Mouse (Mus musculus) midbrain, postnatal 0 days (tissue): ENCODE results near the gene Fxr1. TPM values are rescaled to one million over a fixed set of nuclear protein-coding genes. Genes with fewer than 3 reads are reported as not detected.
"Not testable (repeated sequence)": the region's sequence is repeated elsewhere in the genome, so short reads cannot be mapped to it uniquely, and the experiment has no call there.

Source experiments
- ATAC-seq: fragments of 200-750 bp; cut with Nextera tagmentation; 2 replicates; pipeline ENCODE4 v1.8.0; 2017; ENCODE audit warnings: moderate number of reproducible peaks, mild to moderate bottlenecking, moderate TSS enrichment, moderate library complexity; ENCODE audit not compliant: low FRiP score
- DNase-seq: peaks from one replicate; pipeline ENCODE4 v3.0.0-alpha.2; 2015; ENCODE audit warnings: low spot score
- H3K27ac ChIP-seq: fragments of 300-500 bp; sonication (generic); 2 replicates; pipeline ENCODE4 v1.5.1; 2014; ENCODE audit warnings: low read depth, mild to moderate bottlenecking, low read length, mixed read lengths
- H3K27me3 ChIP-seq: fragments of 300-500 bp; sonication (generic); 2 replicates; pipeline ENCODE4 v1.6.1; 2014; ENCODE audit warnings: low read length, control low read depth, mixed read lengths; ENCODE audit not compliant: insufficient read depth
- H3K36me3 ChIP-seq: fragments of 300-500 bp; sonication (generic); 2 replicates; pipeline ENCODE4 v1.6.1; 2014; ENCODE audit warnings: low read length, control low read depth, mixed read lengths; ENCODE audit not compliant: insufficient read depth
- H3K4me1 ChIP-seq: fragments of 300-500 bp; sonication (generic); 2 replicates; pipeline ENCODE4 v1.6.1; 2014; ENCODE audit warnings: mild to moderate bottlenecking, control low read depth, antibody characterized with exemption, low read length, mixed read lengths; ENCODE audit not compliant: insufficient read depth
- H3K4me2 ChIP-seq: fragments of 300-500 bp; sonication (generic); 2 replicates; pipeline ENCODE4 v1.6.1; 2014; ENCODE audit warnings: low read depth, mild to moderate bottlenecking, low read length, mixed read lengths; ENCODE audit not compliant: poor library complexity, severe bottlenecking
- H3K4me3 ChIP-seq: fragments of 300-500 bp; sonication (generic); 2 replicates; pipeline ENCODE4 v1.5.1; 2014; ENCODE audit warnings: low read depth, mild to moderate bottlenecking, low read length, moderate library complexity
- H3K9ac ChIP-seq: fragments of 300-500 bp; sonication (generic); replicated peaks from 2 replicates; pipeline ENCODE4 v1.6.1; 2014; ENCODE audit warnings: mild to moderate bottlenecking, low read length, moderate library complexity, mixed read lengths; ENCODE audit not compliant: poor library complexity, severe bottlenecking
- H3K9me3 ChIP-seq: fragments of 300-500 bp; sonication (generic); 2 replicates; pipeline ENCODE4 v1.6.1; 2016; ENCODE audit warnings: low read length, control low read depth
- CTCF ChIP-seq: IDR thresholded peaks from 2 replicates; pipeline ENCODE4 v1.5.1; 2016; ENCODE audit warnings: antibody characterized with exemption, mild to moderate bottlenecking
- WGBS: fragments of 180-500 bp; shearing (Covaris S2); extraction: QIAGEN DNeasy Blood & Tissue Kit; methylation state at CpG from one replicate; pipeline ENCODE4 v1.1.7; 2014; 5-methylcytosine and 5-hydroxymethylcytosine counted together
- polyA plus RNA-seq: library from polyadenylated mRNA; unstranded; fragments of >200 nt; fragmentation: Nextera tagmentation; extraction: Ambion mirVana; gene quantifications from 2 replicates; pipeline ENCODE4 v1.2.1, GENCODE M21; 2015
- total RNA-seq: library from RNA; depleted of rRNA; stranded (reverse); fragments of >200 nt; gene quantifications from 2 replicates; pipeline ENCODE4 v1.2.3, GENCODE M21; 2014

Fxr1 gene
- total and polyA plus RNA-seq, 2 experiments from 2014 or later: 28.1 to 39.3 TPM

GRCm38 (mm10) chr3:34033720-34034364 is 14.1 kb downstream of the Fxr1 start:
- TF ChIP-seq CTCF: no peak
- H3K9me3 ChIP-seq: no peaks in the 10 kb centered on the region
- no peak overlapping the region for H3K9ac ChIP-seq
- H3K36me3 ChIP-seq: no peaks in the 10 kb centered on the region
- no peaks in the 10 kb centered on the region for H3K4me1 ChIP-seq
- no peak overlapping the region for H3K4me2 ChIP-seq
- ATAC-seq (no peak), DNase-seq (no peak)
- no peaks in the 10 kb centered on the region for H3K27me3 ChIP-seq
- WGBS: 90% methylated on average over 3 of the region's 3 CpGs
- H3K27ac ChIP-seq: no peak overlapping the region
- no peak overlapping the region for H3K4me3 ChIP-seq

- no peaks in the 10 kb centered on the region for H3K4me1 ChIP-seq
- no peak overlapping the region for H3K4me2 ChIP-seq
- H3K9me3 ChIP-seq: no peaks in the 10 kb centered on the region
- no peaks in the 10 kb centered on the region for H3K36me3 ChIP-seq
- no peak for TF ChIP-seq CTCF
- H3K27ac ChIP-seq: no peak overlapping the region
- H3K27me3 ChIP-seq: no peaks in the 10 kb centered on the region
- H3K4me3 ChIP-seq: no peak overlapping the region
- DNase-seq: no peak
- H3K9ac ChIP-seq: no peak overlapping the region
- 80% methylated on average over 1 of the region's 1 CpGs for WGBS
- ATAC-seq: no peak
Measured at GRCm38 (mm10) chr3:34034803-34035202, 15.1 kb downstream of the Fxr1 start.

- H3K9me3 ChIP-seq: no peaks in the 10 kb centered on the region
- no peak for TF ChIP-seq CTCF
- ATAC-seq (no peak), DNase-seq (no peak)
- no peaks in the 10 kb centered on the region for H3K4me1 ChIP-seq
- H3K27me3 ChIP-seq: no peaks in the 10 kb centered on the region
- WGBS: 77% methylated on average over 3 of the region's 3 CpGs
- H3K27ac ChIP-seq: no peak overlapping the region
- H3K9ac ChIP-seq: no peak overlapping the region
- H3K4me2 ChIP-seq: no peak overlapping the region
- H3K36me3 ChIP-seq: no peaks in the 10 kb centered on the region
- no peak overlapping the region for H3K4me3 ChIP-seq
Measured at GRCm38 (mm10) chr3:34035706-34036105, 16.0 kb downstream of the Fxr1 start.

GRCm38 (mm10) chr3:34041990-34042389 is 22.2 kb downstream of the Fxr1 start:
- 94% methylated on average over 4 of the region's 4 CpGs for WGBS
- H3K27ac ChIP-seq: no peak overlapping the region
- no peak for TF ChIP-seq CTCF
- no peak overlapping the region for H3K4me2 ChIP-seq
- no peaks in the 10 kb centered on the region for H3K27me3 ChIP-seq
- H3K9me3 ChIP-seq: no peaks in the 10 kb centered on the region
- no peaks in the 10 kb centered on the region for H3K36me3 ChIP-seq
- H3K9ac ChIP-seq: no peak overlapping the region
- no peak overlapping the region for H3K4me3 ChIP-seq
- DNase-seq: no peak
- ATAC-seq: no peak
- H3K4me1 ChIP-seq: no peaks in the 10 kb centered on the region

GRCm38 (mm10) chr3:34062352-34062751 is 42.6 kb downstream of the Fxr1 start:
- ATAC-seq: no peak
- Histone ChIP-seq H3K9me3 (no peaks in the 10 kb centered on the region), H3K36me3 (peaks cover 28% of the 10 kb centered on the region), H3K27ac (no peak overlapping the region), H3K27me3 (no peaks in the 10 kb centered on the region), H3K9ac (no peak overlapping the region), H3K4me3 (no peak overlapping the region), H3K4me2 (no peak overlapping the region), H3K4me1 (no peaks in the 10 kb centered on the region)
- peak; percentile 8; the same call in 1 of the 2 replicates for TF ChIP-seq CTCF
- WGBS: 91% methylated on average over 2 of the region's 2 CpGs
- no peak for DNase-seq

- not testable (repeated sequence) for H3K4me3 ChIP-seq, DNase-seq, H3K27ac ChIP-seq, H3K36me3 ChIP-seq, H3K4me1 ChIP-seq, ATAC-seq, H3K9ac ChIP-seq, H3K9me3 ChIP-seq, H3K27me3 ChIP-seq, H3K4me2 ChIP-seq
- WGBS: 92% methylated on average over 7 of the region's 7 CpGs
Measured at GRCm38 (mm10) chr3:34068943-34069342, 49.2 kb downstream of the Fxr1 start.
